Mouse (Mus musculus): ENCODE data around the gene Prdx1. TPM values are rescaled to one million over a fixed set of nuclear protein-coding genes. Genes with fewer than 3 reads are reported as not detected.

Gene Prdx1
- polyA plus RNA-seq, 1 experiment from 2014 or later, result 427 TPM

DNA sequence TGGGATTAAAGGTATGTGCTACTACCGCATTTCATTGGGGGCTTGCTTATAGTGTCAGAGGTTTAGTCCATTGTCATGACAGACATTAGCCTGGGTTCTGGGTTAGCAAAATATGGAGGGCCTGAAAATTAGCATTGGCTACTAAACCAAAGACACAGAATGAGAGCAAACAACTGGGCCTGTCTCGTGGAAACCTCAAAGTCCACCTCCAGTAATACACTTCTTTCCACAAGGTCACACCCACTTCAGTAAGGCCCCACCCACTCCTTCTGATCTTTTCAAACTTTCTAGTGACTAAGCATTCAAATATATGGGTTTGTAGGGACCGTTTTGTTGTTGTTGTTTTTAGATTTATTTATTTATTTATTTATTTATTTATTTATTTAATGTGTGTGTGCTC lies 44.2 kb downstream of the Prdx1 start:
- no peaks in the 10 kb centered on the region for H3K36me3 ChIP-seq (ENCODE audit: control insufficient read depth, insufficient read depth, low read length)
- H3K27ac ChIP-seq (ENCODE audit: low read length), result no peak overlapping the region
- H3K9me3 ChIP-seq (replicated peaks; ENCODE audit: control insufficient read depth, low read length, poor library complexity, severe bottlenecking), result no peaks in the 10 kb centered on the region
- no peak overlapping the region for H3K4me3 ChIP-seq (ENCODE audit: low read depth, low read length)
- 96% methylated on average over 3 of the region's 3 CpGs for WGBS
- H3K4me2 ChIP-seq (ENCODE audit: low read length), result no peak overlapping the region
- H3K4me1 ChIP-seq (ENCODE audit: control insufficient read depth, insufficient read depth, low read length), result no peaks in the 10 kb centered on the region
- ATAC-seq, result no peak
- H3K27me3 ChIP-seq (ENCODE audit: control insufficient read depth, insufficient read depth, low read depth, low read length), result no peaks in the 10 kb centered on the region
- H3K9ac ChIP-seq (ENCODE audit: low read depth, low read length), result no peak overlapping the region

DNA sequence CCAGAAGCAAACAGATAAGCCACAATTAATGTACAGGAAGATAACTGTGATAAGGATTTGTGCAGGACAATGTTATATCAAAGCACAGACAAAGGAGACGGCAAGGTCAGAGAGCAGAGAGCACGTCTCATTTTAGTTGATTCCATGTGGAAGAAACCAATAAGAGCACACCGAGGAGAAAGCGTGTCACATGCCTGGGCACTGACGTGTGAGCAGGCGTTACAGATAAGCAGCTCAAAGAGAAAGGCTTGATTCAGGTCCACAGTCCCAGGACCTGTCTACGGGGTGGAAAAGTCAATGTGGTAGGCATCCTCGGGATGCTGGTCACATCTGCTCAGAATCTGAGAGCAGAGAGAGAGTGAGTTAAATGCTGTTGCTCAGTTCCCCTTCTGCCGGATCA lies 45.7 kb downstream of the Prdx1 start:
- Histone ChIP-seq H3K9me3 (replicated peaks; ENCODE audit: control insufficient read depth, low read length, poor library complexity, severe bottlenecking) (no peaks in the 10 kb centered on the region), H3K4me3 (ENCODE audit: low read depth, low read length) (no peak overlapping the region), H3K4me1 (ENCODE audit: control insufficient read depth, insufficient read depth, low read length) (no peaks in the 10 kb centered on the region), H3K27ac (ENCODE audit: low read length) (no peak overlapping the region), H3K36me3 (ENCODE audit: control insufficient read depth, insufficient read depth, low read length) (no peaks in the 10 kb centered on the region), H3K4me2 (ENCODE audit: low read length) (no peak overlapping the region), H3K27me3 (ENCODE audit: control insufficient read depth, insufficient read depth, low read depth, low read length) (no peaks in the 10 kb centered on the region), H3K9ac (ENCODE audit: low read depth, low read length) (no peak overlapping the region)
- ATAC-seq, result no peak
- 89% methylated on average over 9 of the region's 9 CpGs for WGBS

DNA sequence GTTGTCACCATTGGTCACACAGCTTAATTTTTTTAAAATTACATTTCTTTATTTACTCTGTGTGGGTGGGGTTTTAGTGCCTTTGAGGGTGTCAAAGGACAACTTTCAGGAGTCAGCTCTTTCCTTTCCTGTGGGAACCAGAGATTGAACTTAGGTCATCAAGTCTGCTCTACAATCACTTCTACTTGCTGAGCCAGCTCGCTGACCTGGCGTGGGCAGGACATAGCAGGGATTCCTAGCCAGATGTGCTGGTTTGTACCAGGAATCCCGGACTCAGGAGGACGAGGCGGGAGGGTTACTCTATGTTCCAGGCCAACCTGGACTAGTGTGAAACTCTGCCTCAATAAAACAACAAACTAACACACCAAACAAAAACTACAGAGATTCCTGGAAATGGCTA lies 47.0 kb downstream of the Prdx1 start:
- H3K9me3 ChIP-seq (replicated peaks; ENCODE audit: control insufficient read depth, low read length, poor library complexity, severe bottlenecking), result no peaks in the 10 kb centered on the region
- no peak overlapping the region for H3K4me3 ChIP-seq (ENCODE audit: low read depth, low read length)
- no peaks in the 10 kb centered on the region for H3K4me1 ChIP-seq (ENCODE audit: control insufficient read depth, insufficient read depth, low read length)
- ATAC-seq, result no peak
- no peak overlapping the region for H3K27ac ChIP-seq (ENCODE audit: low read length)
- no peak overlapping the region for H3K4me2 ChIP-seq (ENCODE audit: low read length)
- H3K36me3 ChIP-seq (ENCODE audit: control insufficient read depth, insufficient read depth, low read length), result no peaks in the 10 kb centered on the region
- 83% methylated on average over 5 of the region's 5 CpGs for WGBS
- H3K27me3 ChIP-seq (ENCODE audit: control insufficient read depth, insufficient read depth, low read depth, low read length), result no peaks in the 10 kb centered on the region
- H3K9ac ChIP-seq (ENCODE audit: low read depth, low read length), result no peak overlapping the region

DNA sequence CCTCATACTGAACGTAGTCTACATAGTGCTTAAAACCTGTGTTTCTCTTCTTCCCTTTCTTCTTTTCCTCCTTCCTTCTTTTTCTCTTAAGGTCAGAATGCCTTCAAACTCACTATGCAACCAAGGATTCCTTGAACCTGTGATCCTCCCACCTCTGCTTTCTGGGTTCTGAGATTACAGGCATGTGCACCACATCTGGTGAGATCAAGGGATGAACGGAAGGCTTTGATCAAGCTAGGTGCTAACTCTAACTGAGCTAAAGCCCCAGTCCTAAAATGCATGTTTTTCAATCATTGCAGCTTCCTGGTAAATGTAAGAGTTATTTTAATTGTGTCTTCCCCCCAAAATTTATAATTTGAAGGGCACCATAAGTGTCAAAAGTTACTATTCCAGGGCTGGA lies 49.7 kb downstream of the Prdx1 start:
- H3K36me3 ChIP-seq (ENCODE audit: control insufficient read depth, insufficient read depth, low read length), result no peaks in the 10 kb centered on the region
- no peak overlapping the region for H3K4me2 ChIP-seq (ENCODE audit: low read length)
- H3K9me3 ChIP-seq (replicated peaks; ENCODE audit: control insufficient read depth, low read length, poor library complexity, severe bottlenecking), result no peaks in the 10 kb centered on the region
- WGBS, result 87% methylated on average over 2 of the region's 2 CpGs
- no peaks in the 10 kb centered on the region for H3K27me3 ChIP-seq (ENCODE audit: control insufficient read depth, insufficient read depth, low read depth, low read length)
- H3K4me1 ChIP-seq (ENCODE audit: control insufficient read depth, insufficient read depth, low read length), result no peaks in the 10 kb centered on the region
- no peak for ATAC-seq
- H3K4me3 ChIP-seq (ENCODE audit: low read depth, low read length), result no peak overlapping the region
- H3K9ac ChIP-seq (ENCODE audit: low read depth, low read length), result no peak overlapping the region
- no peak overlapping the region for H3K27ac ChIP-seq (ENCODE audit: low read length)

DNA sequence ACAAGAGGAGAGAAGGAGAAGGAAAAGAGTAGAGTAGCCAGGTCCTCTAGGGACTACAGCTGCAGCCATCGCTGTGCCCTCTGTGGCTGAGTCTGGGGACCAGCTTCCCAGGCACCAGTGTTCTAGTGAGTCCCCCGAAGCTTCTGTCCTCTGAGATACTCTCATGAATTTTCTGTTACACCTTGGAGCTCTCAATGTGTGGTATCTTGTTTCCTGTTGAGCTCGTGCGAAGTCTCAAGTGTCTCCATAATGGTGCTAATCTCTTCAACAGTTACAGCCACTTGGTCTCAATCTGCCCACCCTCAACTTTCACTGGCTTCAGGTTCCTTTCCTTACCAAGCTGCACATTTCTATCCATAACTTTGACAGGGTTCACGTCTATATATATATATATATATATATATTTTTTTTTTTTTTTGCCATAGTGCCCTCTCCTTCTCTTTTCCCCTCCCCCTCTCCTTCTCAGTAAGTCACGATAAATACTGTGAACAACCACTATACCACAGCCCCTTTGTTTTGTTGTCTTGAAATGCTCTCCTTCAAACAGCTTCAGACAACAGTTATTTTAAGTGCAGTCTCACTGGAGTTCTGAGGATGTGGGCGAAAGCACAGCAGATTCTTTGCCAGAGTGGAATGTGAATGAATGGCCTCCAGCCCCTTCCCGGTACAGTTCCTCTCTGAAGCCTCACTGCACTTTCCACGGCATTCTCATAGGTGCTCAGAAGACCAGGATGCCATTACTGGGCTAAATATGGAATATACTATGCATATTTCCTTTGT lies 53.8 kb downstream of the Prdx1 start:
- H3K9ac ChIP-seq (ENCODE audit: low read depth, low read length), result no peak overlapping the region
- no peak overlapping the region for H3K4me2 ChIP-seq (ENCODE audit: low read length)
- no peak overlapping the region for H3K4me3 ChIP-seq (ENCODE audit: low read depth, low read length)
- WGBS, result 89% methylated on average over 9 of the region's 9 CpGs
- H3K9me3 ChIP-seq (replicated peaks; ENCODE audit: control insufficient read depth, low read length, poor library complexity, severe bottlenecking), result no peaks in the 10 kb centered on the region
- no peak overlapping the region for H3K27ac ChIP-seq (ENCODE audit: low read length)
- H3K4me1 ChIP-seq (ENCODE audit: control insufficient read depth, insufficient read depth, low read length), result no peaks in the 10 kb centered on the region
- no peaks in the 10 kb centered on the region for H3K36me3 ChIP-seq (ENCODE audit: control insufficient read depth, insufficient read depth, low read length)
- no peaks in the 10 kb centered on the region for H3K27me3 ChIP-seq (ENCODE audit: control insufficient read depth, insufficient read depth, low read depth, low read length)
- no peak for ATAC-seq

DNA sequence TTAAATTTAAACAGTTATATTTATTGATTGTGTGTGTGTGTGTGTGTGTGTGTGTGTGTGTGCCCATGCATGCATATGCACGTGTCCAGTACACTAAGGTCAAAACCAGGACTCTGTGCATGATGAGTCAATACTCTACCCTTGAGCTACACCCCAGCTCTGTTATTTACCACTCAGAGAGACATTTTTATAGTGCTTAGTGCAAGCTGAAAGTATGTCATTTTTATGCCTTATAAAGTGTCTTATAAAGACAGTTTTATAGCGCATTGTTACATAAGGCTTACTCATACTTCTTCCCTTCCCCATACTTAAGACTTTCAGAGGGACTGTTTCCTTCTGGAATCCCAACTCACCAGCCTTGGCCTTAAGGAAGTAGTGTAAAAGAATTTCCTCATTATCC lies 64.4 kb downstream of the Prdx1 start:
- H3K4me1 ChIP-seq (ENCODE audit: control insufficient read depth, insufficient read depth, low read length), result no peaks in the 10 kb centered on the region
- H3K9me3 ChIP-seq (replicated peaks; ENCODE audit: control insufficient read depth, low read length, poor library complexity, severe bottlenecking), result no peaks in the 10 kb centered on the region
- ATAC-seq, result no peak
- H3K9ac ChIP-seq (ENCODE audit: low read depth, low read length), result no peak overlapping the region
- H3K4me3 ChIP-seq (ENCODE audit: low read depth, low read length), result no peak overlapping the region
- H3K27ac ChIP-seq (ENCODE audit: low read length), result no peak overlapping the region
- H3K36me3 ChIP-seq (ENCODE audit: control insufficient read depth, insufficient read depth, low read length), result no peaks in the 10 kb centered on the region
- H3K27me3 ChIP-seq (ENCODE audit: control insufficient read depth, insufficient read depth, low read depth, low read length), result no peaks in the 10 kb centered on the region
- H3K4me2 ChIP-seq (ENCODE audit: low read length), result no peak overlapping the region
- 83% methylated on average over 2 of the region's 2 CpGs for WGBS

Other genes with a start within 250 kb of the Prdx1 start
- gene Mast2, start 221.4 kb upstream of the Prdx1 start, polyA plus RNA-seq (2015; fragmentation: Nextera tagmentation; extraction: Ambion mirVana), result 47.2 and 52.4 TPM in 2 replicates
- 13.6 and 14.7 TPM in 2 replicates for gene Ipp, start 178.0 kb upstream of the Prdx1 start, polyA plus RNA-seq (2015; fragmentation: Nextera tagmentation; extraction: Ambion mirVana)
- 20.1 and 26.2 TPM in 2 replicates for gene Tmem69, start 129.6 kb upstream of the Prdx1 start, polyA plus RNA-seq (2015; fragmentation: Nextera tagmentation; extraction: Ambion mirVana)
- 16.3 and 17.6 TPM in 2 replicates for gene Gpbp1l1, start 127.9 kb upstream of the Prdx1 start, polyA plus RNA-seq (2015; fragmentation: Nextera tagmentation; extraction: Ambion mirVana)
- gene Ccdc17, start 88.9 kb upstream of the Prdx1 start, polyA plus RNA-seq (2015; fragmentation: Nextera tagmentation; extraction: Ambion mirVana), result 5.9 and 6.0 TPM in 2 replicates
- 87.1 and 98.0 TPM in 2 replicates for gene Nasp, start 57.6 kb upstream of the Prdx1 start, polyA plus RNA-seq (2015; fragmentation: Nextera tagmentation; extraction: Ambion mirVana)
- gene Akr1a1, start 33.9 kb upstream of the Prdx1 start, polyA plus RNA-seq (2015; fragmentation: Nextera tagmentation; extraction: Ambion mirVana), result 661 and 697 TPM in 2 replicates
- 20.9 and 21.6 TPM in 2 replicates for gene Mmachc, start 22.9 kb downstream of the Prdx1 start, polyA plus RNA-seq (2015; fragmentation: Nextera tagmentation; extraction: Ambion mirVana)
- 10.1 and 10.7 TPM in 2 replicates for gene Ccdc163, start 23.0 kb downstream of the Prdx1 start, polyA plus RNA-seq (2015; fragmentation: Nextera tagmentation; extraction: Ambion mirVana)
- gene Tesk2, start 35.4 kb downstream of the Prdx1 start, polyA plus RNA-seq (2015; fragmentation: Nextera tagmentation; extraction: Ambion mirVana), result 2.0 and 2.7 TPM in 2 replicates
- 32.5 and 34.5 TPM in 2 replicates for gene Toe1, start 122.1 kb downstream of the Prdx1 start, polyA plus RNA-seq (2015; fragmentation: Nextera tagmentation; extraction: Ambion mirVana)
- 7.2 and 7.6 TPM in 2 replicates for gene Mutyh, start 122.2 kb downstream of the Prdx1 start, polyA plus RNA-seq (2015; fragmentation: Nextera tagmentation; extraction: Ambion mirVana)
- 0.59 and 0.82 TPM in 2 replicates for gene Hpdl, start 136.2 kb downstream of the Prdx1 start, polyA plus RNA-seq (2015; fragmentation: Nextera tagmentation; extraction: Ambion mirVana)
- gene Zswim5, start 191.8 kb downstream of the Prdx1 start, polyA plus RNA-seq (2015; fragmentation: Nextera tagmentation; extraction: Ambion mirVana), result 4.2 and 5.1 TPM in 2 replicates